Mouse (Mus musculus) Patski (cell line): Measurements from ENCODE around the gene Hoxa3. TPM values are rescaled to one million over a fixed set of nuclear protein-coding genes. Genes with fewer than 3 reads are reported as not detected.

Source experiments
- ATAC-seq: fragments of 100-300 bp; one replicate; pipeline ENCODE4 v1.8.0; 2021
- CTCF ChIA-PET: fragments of 350-600 bp; sonication (Branson Sonifier 250); formaldehyde crosslinking; loops from one replicate; lab custom pipeline; 2022; ENCODE audit warnings: inconsistent platforms; lab: Charles Lee
- POLR2A ChIA-PET: fragments of 350-600 bp; sonication (Branson Sonifier 250); formaldehyde crosslinking; loops from one replicate; lab custom pipeline; 2022; ENCODE audit warnings: antibody characterized with exemption, inconsistent platforms; lab: Charles Lee
- DNase-seq: peaks from one replicate; pipeline ENCODE4 v3.0.0-alpha.2; 2011; ENCODE audit warnings: low read depth, low spot score
- H3K27me3 ChIP-seq: fragments of 371-371 bp; one replicate; pipeline ENCODE4 v1.5.1; 2021
- CTCF ChIP-seq: fragments of 100-300 bp; IDR thresholded peaks from one replicate; pipeline ENCODE4 v1.5.1; 2021
- in situ Hi-C: fragments of 300-500 bp; cut with MboI; formaldehyde crosslinking; loops from 3 replicates; pipeline ENCODE4 v1.11.1; 2018; ENCODE audit warnings: low pct_unique_long_range_greater_than_20kb, mixed read lengths
- polyA plus RNA-seq: library from polyadenylated mRNA; unstranded; gene quantifications from one replicate; pipeline ENCODE4 v1.2.3, GENCODE M21; 2021

Hoxa3 gene
- polyA plus RNA-seq, 1 experiment from 2014 or later: 12.3 TPM

DNA sequence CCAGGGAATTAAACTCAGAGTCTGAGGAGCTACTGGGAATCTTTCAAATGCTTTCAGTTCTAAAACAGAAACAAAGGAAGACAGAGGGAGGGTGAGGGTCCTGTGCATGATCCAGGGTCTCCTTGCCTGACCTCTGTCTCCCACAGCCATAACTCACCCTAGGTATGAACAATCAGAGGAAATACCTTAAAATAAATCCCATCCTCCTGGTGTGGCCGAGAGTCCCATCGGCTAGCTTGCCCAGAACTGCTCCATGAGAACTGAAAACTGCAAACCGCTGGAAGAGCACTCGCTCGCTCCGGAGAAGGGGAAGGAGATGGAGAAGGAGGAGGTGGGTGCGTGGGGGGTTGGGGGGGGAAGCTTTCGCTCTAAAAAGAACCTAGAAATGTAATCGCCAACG lies 33.4 kb downstream of the Hoxa3 start:
- ChIA-PET CTCF (interaction anchor here (0.7 to 2.1 kb wide), 6 partner anchors 11 to 179 kb away, joined by 3 to 5 read pairs (median 3); partner anchors contain the start of gene Hoxa7), POLR2A (interaction anchor here (1.4 to 16.4 kb wide), 3 partner anchors 12 to 179 kb away, joined by 6 to 378 read pairs (median 6); partner anchors contain the start of genes Gm28308, Hoxa10, Hoxa3 and Hoxa4)
- in situ Hi-C loops: loop anchor here (10.0 kb wide), 1 partner anchor 45 kb away; the partner anchor contains the start of gene Hoxa7
- H3K27me3 ChIP-seq: no peaks in the 10 kb centered on the region
- TF ChIP-seq CTCF: no peak
- no peak for DNase-seq
- ATAC-seq: no peak

DNA sequence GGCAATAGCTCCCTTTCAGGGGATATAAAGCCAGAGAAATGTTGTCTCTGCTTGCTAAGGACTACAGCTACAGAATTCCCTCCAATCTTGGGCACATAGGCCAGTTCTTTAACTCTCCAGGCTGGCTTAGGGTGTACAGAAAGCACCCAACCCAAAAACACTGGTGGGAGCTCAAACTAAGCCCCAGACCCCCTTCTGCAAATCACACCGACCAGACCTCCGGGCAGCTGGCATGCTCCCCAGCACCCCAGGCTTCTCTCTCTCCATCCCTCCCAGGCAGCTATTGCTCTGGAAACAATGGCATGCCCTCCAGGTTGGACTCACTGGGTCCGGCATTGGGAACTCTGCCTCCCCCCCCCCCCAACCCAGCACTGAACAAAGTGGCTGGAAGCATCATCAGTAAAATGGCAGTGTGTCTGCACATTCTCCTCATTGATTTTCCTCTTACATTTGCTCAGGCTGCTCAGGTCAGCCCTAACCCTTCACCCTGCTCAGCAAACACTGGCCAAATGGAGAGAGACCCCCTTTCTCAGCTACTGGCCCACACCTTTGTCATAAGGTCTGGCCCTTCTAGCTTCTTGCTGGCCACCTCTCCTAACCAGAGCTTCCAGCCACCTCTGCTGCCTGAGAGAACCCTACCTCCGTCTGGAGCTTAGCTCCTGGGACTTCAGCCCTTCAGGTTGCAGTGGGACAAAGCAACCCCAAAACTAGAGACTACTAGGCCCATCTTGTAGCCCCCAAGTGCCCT lies 34.0 kb downstream of the Hoxa3 start:
- TF ChIP-seq CTCF: no peak
- in situ Hi-C loops: loop anchor here (10.0 kb wide), 1 partner anchor 46 kb away; the partner anchor contains the start of gene Hoxa7
- DNase-seq (no peak), ATAC-seq (no peak)
- H3K27me3 ChIP-seq: no peaks in the 10 kb centered on the region
- POLR2A ChIA-PET: interaction anchor here (1.2 to 16.4 kb wide), 7 partner anchors 13 to 178 kb away, joined by 3 to 378 read pairs (median 6); partner anchors contain the start of genes Gm28308, Hoxa10, Hoxa11 and Hoxa3
- CTCF ChIA-PET: interaction anchor here (0.7 to 2.1 kb wide), 10 partner anchors 10 to 178 kb away, joined by 3 to 8 read pairs (median 3); partner anchors contain the start of gene Hoxa7

DNA sequence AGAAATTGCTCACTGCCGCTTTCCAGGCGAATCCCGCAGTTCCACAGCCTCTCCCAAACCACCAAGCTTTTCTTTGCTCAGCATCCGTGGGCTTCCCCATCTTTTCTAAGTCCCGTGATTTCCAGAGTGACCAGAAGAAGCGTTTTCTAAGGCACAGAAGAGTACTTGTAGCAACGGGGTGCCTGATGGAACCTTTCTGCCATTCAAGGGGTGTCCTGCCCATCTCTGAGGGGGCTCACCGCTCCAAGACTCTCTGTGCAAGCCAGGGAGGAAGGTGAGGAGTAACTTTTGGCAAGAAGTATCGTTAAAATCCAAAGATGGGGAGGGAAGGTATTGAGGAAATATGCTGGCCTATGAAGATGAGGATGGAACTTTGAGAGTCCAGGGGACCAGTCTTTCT lies 35.3 kb downstream of the Hoxa3 start:
- DNase-seq (no peak), ATAC-seq (no peak)
- POLR2A ChIA-PET: interaction anchor here (0.8 to 16.4 kb wide), 7 partner anchors 14 to 68 kb away, joined by 3 to 378 read pairs (median 6); partner anchors contain the start of genes Gm28308, Hoxa1, Hoxa10 and Hoxa11
- CTCF ChIA-PET: interaction anchor here (0.7 to 2.1 kb wide), 11 partner anchors 18 to 68 kb away, joined by 3 to 8 read pairs (median 5); partner anchors contain the start of genes Hoxa11, Hoxa5, Hoxa7 and Hoxa9
- H3K27me3 ChIP-seq: no peaks in the 10 kb centered on the region
- no peak for TF ChIP-seq CTCF
- in situ Hi-C loops: loop anchor here (10.0 kb wide), 1 partner anchor 47 kb away; the partner anchor contains the start of gene Hoxa7

DNA sequence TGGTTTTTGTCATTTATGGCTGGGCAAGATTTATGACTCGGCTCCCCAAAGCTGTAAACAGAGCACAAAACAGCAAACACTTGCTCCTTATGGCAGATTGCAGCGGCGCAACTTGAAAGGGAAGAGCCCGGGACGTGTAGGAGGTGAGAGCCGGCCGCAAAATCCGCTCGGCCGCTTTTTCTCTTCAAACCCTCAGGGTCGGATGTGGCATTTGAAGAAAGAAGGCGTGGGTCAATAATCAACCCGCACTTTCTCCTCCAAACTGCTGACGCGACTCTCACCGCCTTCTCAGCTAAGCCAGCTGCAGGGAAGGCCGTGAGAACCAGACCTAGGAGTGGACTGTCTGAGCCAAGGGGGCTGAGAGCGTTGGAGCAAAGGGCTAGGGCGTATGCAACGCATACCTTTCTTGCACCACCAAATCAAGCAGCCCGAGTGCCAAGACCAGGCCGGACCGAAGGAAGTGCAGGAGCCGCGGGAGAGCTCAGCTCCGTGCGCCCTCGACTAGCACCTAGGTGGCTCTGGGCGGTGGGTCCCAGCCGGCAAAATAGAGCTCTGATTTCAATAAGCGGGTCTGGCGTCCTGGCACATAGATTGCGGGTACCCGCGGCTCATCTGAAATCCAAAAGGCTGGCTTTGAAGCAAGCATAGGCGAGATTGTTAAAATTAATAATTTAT lies 35.9 kb downstream of the Hoxa3 start, which contains the start of gene 5730596B20Rik:
Gene 5730596B20Rik, plus strand, starts transcription at position 438 of the 675 bp plus-strand sequence.
- H3K27me3 ChIP-seq: no peaks in the 10 kb centered on the region
- TF ChIP-seq CTCF: no peak
- ChIA-PET POLR2A (interaction anchor here (0.7 to 16.4 kb wide), 6 partner anchors 12 to 69 kb away, joined by 3 to 378 read pairs (median 5); partner anchors contain the start of genes Gm28308, Hoxa1, Hoxa10 and Hoxa11), CTCF (interaction anchor here (0.8 to 1.8 kb wide), 11 partner anchors 15 to 69 kb away, joined by 3 to 6 read pairs (median 4); partner anchors contain the start of genes Hoxa11, Hoxa5 and Hoxa9)
- ATAC-seq (peak; percentile 62), DNase-seq (peak; percentile 80)
- in situ Hi-C loops: loop anchor here (10.0 kb wide), 1 partner anchor 48 kb away; the partner anchor contains the start of gene Hoxa7

DNA sequence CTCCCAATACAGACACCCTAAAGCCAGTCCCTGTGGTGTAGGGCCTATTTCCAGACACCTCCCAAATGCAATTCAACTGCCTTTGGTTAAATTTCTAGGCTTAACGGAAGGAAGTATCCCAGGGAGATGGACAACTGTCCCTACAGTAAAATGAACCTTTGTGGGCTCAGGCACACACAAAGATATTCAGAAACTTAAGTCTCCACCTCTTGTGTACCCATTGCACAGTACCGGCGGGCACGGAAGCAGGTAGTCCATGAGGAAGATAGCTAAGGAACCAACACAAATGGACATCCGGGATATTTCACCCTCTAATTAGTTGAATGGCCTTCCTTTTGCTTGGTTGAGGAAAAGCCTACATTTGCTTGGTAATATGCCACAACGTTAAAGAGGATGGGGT lies 36.7 kb downstream of the Hoxa3 start:
- POLR2A ChIA-PET: interaction anchor here (0.7 to 16.4 kb wide), 4 partner anchors 13 to 70 kb away, joined by 3 to 378 read pairs (median 8); partner anchors contain the start of genes Gm28308, Hoxa10, Hoxa11 and Hoxa3
- ATAC-seq: no peak
- CTCF ChIA-PET: interaction anchor here (1.2 to 1.8 kb wide), 4 partner anchors 14 to 47 kb away, joined by 3 to 6 read pairs (median 5); partner anchors contain the start of gene Hoxa5
- H3K27me3 ChIP-seq: no peaks in the 10 kb centered on the region
- DNase-seq: no peak
- TF ChIP-seq CTCF: no peak
- in situ Hi-C loops: loop anchor here (10.0 kb wide), 1 partner anchor 48 kb away; the partner anchor contains the start of gene Hoxa7

DNA sequence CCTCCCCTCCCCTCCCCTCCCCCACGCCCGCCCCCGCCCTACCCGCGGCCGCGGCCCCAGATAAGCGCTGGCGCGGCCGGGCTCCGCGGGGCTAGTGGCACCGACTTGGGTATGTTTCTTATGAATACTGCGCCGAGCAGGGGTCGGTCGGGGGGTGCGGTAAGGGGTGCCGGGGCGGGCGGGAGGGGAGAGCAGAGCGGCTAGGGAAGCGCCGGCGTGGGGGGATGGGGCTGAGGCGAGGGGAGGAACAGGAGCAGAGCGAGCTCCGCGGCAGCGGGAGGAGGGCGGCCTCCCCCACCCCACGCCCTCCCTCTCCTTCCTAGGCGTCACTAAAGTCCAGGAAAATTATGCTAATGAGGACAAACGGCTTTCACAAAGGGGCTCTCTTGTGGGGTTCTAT lies 37.3 kb downstream of the Hoxa3 start:
- no peaks in the 10 kb centered on the region for H3K27me3 ChIP-seq
- in situ Hi-C loops: loop anchor here (10.0 kb wide), 1 partner anchor 49 kb away; the partner anchor contains the start of gene Hoxa7
- ChIA-PET CTCF (interaction anchor here (1.1 to 2.2 kb wide), 4 partner anchors 9 to 59 kb away, joined by 3 to 6 read pairs (median 4); partner anchors contain the start of gene Hoxa5), POLR2A (interaction anchor here (1.3 to 16.4 kb wide), 3 partner anchors 13 to 49 kb away, joined by 3 to 378 read pairs (median 6); partner anchors contain the start of genes Gm28308, Hoxa10, Hoxa3 and Hoxa6)
- TF ChIP-seq CTCF: no peak
- no peak for ATAC-seq
- DNase-seq: no peak

DNA sequence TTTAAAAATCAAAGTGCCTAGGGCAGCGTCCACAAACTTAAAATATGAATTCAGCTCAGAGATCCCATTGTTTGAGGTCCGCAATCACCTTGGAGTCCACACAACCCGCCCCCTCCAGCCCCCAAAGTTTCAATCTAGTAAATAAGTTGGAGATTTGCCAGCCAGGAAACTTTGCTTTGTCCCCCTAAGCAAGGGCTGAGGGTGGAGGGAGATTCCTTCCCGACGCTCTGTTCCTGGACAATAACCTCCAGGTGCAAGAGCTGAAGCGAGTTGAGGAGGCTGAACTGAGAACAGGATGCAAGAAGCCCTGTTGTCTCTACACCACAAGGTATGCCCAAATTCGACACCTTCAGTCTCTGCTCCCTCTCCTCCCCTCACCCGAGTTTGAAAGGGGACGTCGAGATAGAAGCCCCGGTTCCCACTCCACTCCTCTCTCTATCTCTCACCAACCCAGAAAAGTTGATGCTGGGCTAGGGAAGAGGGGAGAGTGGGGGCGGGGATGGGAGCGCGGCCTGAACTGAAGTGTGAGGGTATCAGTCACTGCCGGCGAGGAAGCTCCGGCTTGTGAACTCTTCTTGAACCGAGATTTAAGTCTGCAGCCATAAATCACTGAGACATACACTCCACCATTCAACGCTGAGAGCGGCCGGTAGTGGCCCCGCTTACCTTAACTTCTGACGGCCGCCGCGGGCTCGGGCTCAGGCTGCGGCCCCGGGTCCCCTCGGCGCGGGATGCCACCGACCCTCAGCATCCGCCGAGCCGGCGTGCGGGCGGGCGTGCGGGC lies 38.0 kb downstream of the Hoxa3 start:
- ChIA-PET CTCF (interaction anchor here (1.1 to 2.2 kb wide), 4 partner anchors 10 to 174 kb away, joined by 3 to 5 read pairs (median 4); partner anchors contain the start of genes Gm28308 and Hoxa3), POLR2A (interaction anchor here (1.4 to 16.4 kb wide), 3 partner anchors 8 to 49 kb away, joined by 4 to 378 read pairs (median 6); partner anchors contain the start of genes Gm28308, Hoxa10, Hoxa3 and Hoxa6)
- no peak for TF ChIP-seq CTCF
- no peaks in the 10 kb centered on the region for H3K27me3 ChIP-seq
- ATAC-seq: no peak
- in situ Hi-C loops: loop anchor here (10.0 kb wide), 1 partner anchor 50 kb away; the partner anchor contains the start of gene Hoxa7
- no peak for DNase-seq

DNA sequence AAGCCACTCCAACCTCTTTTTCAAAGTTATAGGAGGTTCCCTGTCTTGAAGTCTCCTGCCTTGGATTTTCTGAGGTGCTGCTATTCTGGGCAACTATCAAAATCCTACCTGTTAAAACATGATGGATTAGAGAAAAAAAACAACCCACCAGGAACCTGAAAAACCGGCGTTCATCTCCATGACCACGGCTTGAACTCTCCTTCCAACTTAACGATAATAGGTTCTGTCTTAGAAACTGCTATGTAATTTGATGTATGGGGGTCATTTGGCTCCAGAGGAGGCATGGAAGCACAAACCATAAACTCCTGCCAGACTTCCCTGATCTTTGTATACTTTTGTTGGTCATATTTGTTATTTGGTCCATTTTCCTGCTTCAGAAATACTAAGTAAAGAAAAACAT lies 39.5 kb downstream of the Hoxa3 start:
- ChIA-PET POLR2A (interaction anchor here (2.0 to 16.4 kb wide), 3 partner anchors 12 to 72 kb away, joined by 6 to 378 read pairs (median 8); partner anchors contain the start of genes Gm28308, Hoxa10, Hoxa11 and Hoxa3), CTCF (interaction anchor here (1.7 kb wide), 1 partner anchor 40 kb away, joined by 5 read pairs; the partner anchor contains the start of genes Gm28308 and Hoxa3)
- no peak for TF ChIP-seq CTCF
- DNase-seq (no peak), ATAC-seq (no peak)
- H3K27me3 ChIP-seq: no peaks in the 10 kb centered on the region
- in situ Hi-C loops: loop anchor here (10.0 kb wide), 1 partner anchor 51 kb away; the partner anchor contains the start of gene Hoxa7
